10 mouse cellular contexts compared by ENCODE assay signal in the genomic region with DNA sequence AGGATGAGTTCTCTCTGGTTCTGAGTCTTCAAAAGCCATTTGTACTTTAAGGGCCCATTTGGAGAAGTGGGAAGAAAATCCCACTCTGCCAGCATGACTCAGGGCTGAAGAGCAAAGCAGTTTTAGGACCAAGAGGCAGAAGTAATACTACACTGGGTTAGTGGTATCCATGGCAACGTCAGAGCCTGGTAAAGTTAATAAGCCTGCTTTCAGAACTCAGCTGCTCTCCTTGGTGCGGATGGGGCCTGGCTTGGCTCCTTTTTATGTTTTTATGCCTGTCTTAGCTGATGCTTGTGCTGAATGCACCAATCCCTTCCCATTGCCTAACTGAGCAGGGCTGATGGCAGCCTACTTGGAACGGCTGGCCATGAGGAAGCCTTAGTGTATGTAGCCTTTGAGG.
A peak's percentile ranks its signal among the peaks of the same experiment; 100 is the strongest.
DNase-seq lines count a peak whose midpoint lies in the region; ATAC-seq lines count a peak whose summit lies in the region.
"Had no signal": no experiment of that assay in that cellular context is flagged by ENCODE, and none has a peak within 500 bp of the region (broad histone marks: within the 10 kb centered on the region; RNA-seq: fewer than 3 reads in every experiment).

No protein-coding gene starts in this region.

- peak; percentile 35; the same call in 1 of the 2 replicates for ATAC-seq in hindbrain, embryonic 11.5 days (ENCODE audit: low FRiP score)
- ATAC-seq in limb, embryonic 11.5 days (ENCODE audit: insufficient number of reproducible peaks, low FRiP score, low TSS enrichment, low read depth), result peak; percentile 96

- H3K4me2 ChIP-seq in hindbrain, embryonic 11.5 days (replicated peaks; ENCODE audit: low read depth, low read length), result no peak overlapping the region
- no peak overlapping the region for H3K4me2 ChIP-seq in limb, embryonic 11.5 days (ENCODE audit: low read depth, severe bottlenecking)
- H3K4me2 ChIP-seq: embryonic facial prominence, embryonic 12.5 days had no signal

- H3K9me3 ChIP-seq in hindbrain, embryonic 11.5 days (ENCODE audit: control insufficient read depth, low read length), result no peaks in the 10 kb centered on the region
- H3K9me3 ChIP-seq in limb, embryonic 11.5 days (ENCODE audit: control insufficient read depth, low read length), result no peaks in the 10 kb centered on the region
- H3K9me3 ChIP-seq: embryonic facial prominence, embryonic 12.5 days had no signal

- H3K27me3 ChIP-seq in hindbrain, embryonic 11.5 days (ENCODE audit: control insufficient read depth, insufficient read depth, low read length), result no peaks in the 10 kb centered on the region
- H3K27me3 ChIP-seq in limb, embryonic 11.5 days (ENCODE audit: control insufficient read depth, insufficient read depth, low read length), result no peaks in the 10 kb centered on the region
- H3K27me3 ChIP-seq: embryonic facial prominence, embryonic 12.5 days had no signal

- no peaks in the 10 kb centered on the region for H3K36me3 ChIP-seq in hindbrain, embryonic 11.5 days (ENCODE audit: control insufficient read depth, insufficient read depth, low read length)
- no peaks in the 10 kb centered on the region for H3K36me3 ChIP-seq in limb, embryonic 11.5 days (ENCODE audit: control insufficient read depth, insufficient read depth, low read length)
- H3K36me3 ChIP-seq: embryonic facial prominence, embryonic 12.5 days had no signal

- H3K9ac ChIP-seq in hindbrain, embryonic 11.5 days (ENCODE audit: low read depth, low read length), result no peak overlapping the region
- H3K9ac ChIP-seq in limb, embryonic 11.5 days (ENCODE audit: low read length), result no peak overlapping the region
- H3K9ac ChIP-seq: embryonic facial prominence, embryonic 12.5 days had no signal

- no peaks in the 10 kb centered on the region for H3K4me1 ChIP-seq in hindbrain, embryonic 11.5 days (replicated peaks; ENCODE audit: control insufficient read depth, insufficient read depth, low read length)
- H3K4me1 ChIP-seq in limb, embryonic 11.5 days (ENCODE audit: control insufficient read depth, insufficient read depth, low read length), result no peaks in the 10 kb centered on the region

- peak; percentile 64 for DNase-seq in right cerebral cortex, adult 18-20 months
- DNase-seq in right cerebral cortex, postnatal 4 days, result no peak
- DNase-seq in hindbrain, embryonic 11.5 days (ENCODE audit: low spot score), result peak; percentile 30
- DNase-seq in limb, embryonic 11.5 days (ENCODE audit: low spot score), result peak; percentile 68
- peak; percentile 83 for DNase-seq in telencephalon, adult 2 months (ENCODE audit: low read depth, low spot score)
- no peak for DNase-seq in urinary bladder, postnatal 25 days (ENCODE audit: low spot score)
- no peak for DNase-seq in natural killer cell, adult 2 months (ENCODE audit: low spot score in 2 of 2)
- no peak for DNase-seq in spleen, postnatal 14 days (ENCODE audit: low spot score in 2 of 2)

- no peak overlapping the region for H3K4me3 ChIP-seq in hindbrain, embryonic 11.5 days (ENCODE audit: low read depth, low read length)
- no peak overlapping the region for H3K4me3 ChIP-seq in limb, embryonic 11.5 days (ENCODE audit: low read depth, low read length)
- H3K4me3 ChIP-seq: embryonic facial prominence, embryonic 12.5 days; myocyte had no signal

- WGBS in hindbrain, embryonic 11.5 days, result 43% methylated on average over 3 of the region's 3 CpGs
- WGBS in limb, embryonic 11.5 days, result 33% methylated on average over 3 of the region's 3 CpGs

- H3K27ac ChIP-seq in hindbrain, embryonic 11.5 days (ENCODE audit: low read depth, low read length), result no peak overlapping the region
- 0 out of 2 replicates have a peak overlapping the region, but pooled peaks have one; percentile 0 for H3K27ac ChIP-seq in limb, embryonic 11.5 days (replicated peaks; ENCODE audit: low read depth, low read length)
- H3K27ac ChIP-seq: embryonic facial prominence, embryonic 12.5 days had no signal

Comparison
In these comparisons a context has a peak if more than half of its experiments do, and no peak if none do; other contexts are left out.
1. DNase-seq: peak in right cerebral cortex, adult 18-20 months (single experiment), hindbrain, embryonic 11.5 days (single experiment), limb, embryonic 11.5 days (single experiment) and telencephalon, adult 2 months (single experiment); none in right cerebral cortex, postnatal 4 days (single experiment), urinary bladder, postnatal 25 days (single experiment), natural killer cell, adult 2 months (0 of 2) and spleen, postnatal 14 days (0 of 2).